Mouse (Mus musculus): ENCODE measurements around the gene Gna11. TPM values are rescaled to one million over a fixed set of nuclear protein-coding genes. Genes with fewer than 3 reads are reported as not detected.

Gene Gna11
- polyA plus RNA-seq, 1 experiment from 2014 or later: 82.9 TPM

DNA sequence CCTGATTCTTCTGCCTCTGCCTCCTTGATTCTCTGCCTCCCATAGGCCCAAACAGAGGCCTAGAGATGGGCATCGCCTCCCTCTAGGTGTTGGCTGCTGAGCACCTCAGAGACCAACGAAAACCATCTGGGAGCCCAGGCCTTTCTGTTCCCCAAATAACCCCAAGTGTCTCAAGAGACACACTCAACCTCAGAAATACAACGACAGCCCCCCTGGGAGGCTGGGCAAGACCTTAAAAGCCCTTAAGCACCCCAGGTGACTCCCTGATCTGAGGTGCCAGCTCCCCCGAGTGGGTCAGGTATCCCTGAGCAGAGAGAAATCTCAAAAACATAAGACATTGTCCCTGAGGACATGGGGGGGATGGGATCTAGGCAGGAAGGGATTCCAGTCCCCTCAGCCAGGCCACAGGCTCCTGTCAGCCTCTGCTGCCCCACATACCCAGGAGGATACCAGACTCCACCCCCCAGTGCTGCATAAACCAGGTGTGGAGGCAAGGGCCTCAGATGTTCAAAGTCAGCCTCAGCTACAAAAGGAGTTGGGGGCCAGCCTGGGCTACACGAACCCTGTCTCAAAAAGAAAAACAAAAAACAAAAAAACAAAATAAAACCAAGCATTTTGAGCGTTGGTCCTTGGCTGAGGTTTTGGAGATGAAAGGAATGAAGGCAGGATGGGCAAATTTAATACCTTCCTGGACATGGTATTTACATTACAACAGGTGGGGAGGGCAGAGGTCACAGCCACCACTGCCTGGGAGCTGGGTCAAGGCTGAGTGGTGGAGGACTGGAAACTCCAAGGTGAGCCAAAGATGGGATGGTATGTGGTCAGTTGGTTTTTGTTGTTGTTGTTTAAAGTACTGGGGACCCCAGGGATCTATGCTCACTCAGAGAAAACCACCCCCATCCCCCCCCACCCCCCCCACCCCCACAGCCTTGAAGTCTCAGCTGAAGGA, 9.1 kb upstream of the Gna11 start:
- no peak for ATAC-seq (ENCODE audit: insufficient number of reproducible peaks, insufficient read depth, low FRiP score, low TSS enrichment, low read depth)
- Histone ChIP-seq H3K4me2 (no peak overlapping the region), H3K27me3 (no peaks in the 10 kb centered on the region), H3K36me3 (no peaks in the 10 kb centered on the region), H3K9ac (replicated peaks) (no peak overlapping the region), H3K27ac (no peak overlapping the region), H3K9me3 (peaks cover 6% of the 10 kb centered on the region; the same call in 1 of the 2 replicates), H3K4me3 (replicated peaks) (no peak overlapping the region), H3K4me1 (replicated peaks) (peaks cover 12% of the 10 kb centered on the region)
- 76% methylated on average over 6 of the region's 6 CpGs for WGBS

DNA sequence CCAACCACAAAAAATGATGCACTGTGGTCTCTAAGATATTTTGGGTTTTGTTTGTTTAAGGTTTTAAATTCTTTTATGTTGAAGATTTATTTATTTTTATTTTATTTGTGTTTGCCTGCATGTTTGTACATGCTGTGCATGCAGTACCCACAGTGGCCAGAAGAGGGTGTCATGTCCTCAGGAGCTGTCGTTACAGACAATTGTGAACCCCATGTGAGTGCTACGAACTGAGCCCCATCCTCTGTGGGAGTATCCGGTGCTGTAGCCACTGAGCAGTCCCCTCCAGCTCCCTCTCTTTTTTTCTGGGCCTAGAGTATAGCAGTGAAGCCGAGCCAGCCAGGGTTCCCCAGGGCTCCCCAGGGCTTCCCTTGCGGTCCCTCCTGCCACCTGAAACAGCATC, 8.2 kb upstream of the Gna11 start:
- no peaks in the 10 kb centered on the region for H3K36me3 ChIP-seq
- peaks cover 6% of the 10 kb centered on the region; the same call in 1 of the 2 replicates for H3K9me3 ChIP-seq
- ATAC-seq (ENCODE audit: insufficient number of reproducible peaks, insufficient read depth, low FRiP score, low TSS enrichment, low read depth): no peak
- WGBS: 89% methylated on average over 5 of the region's 5 CpGs
- no peak overlapping the region for H3K9ac ChIP-seq (replicated peaks)
- H3K4me2 ChIP-seq: no peak overlapping the region
- peaks cover 7% of the 10 kb centered on the region for H3K4me1 ChIP-seq (replicated peaks)
- H3K27ac ChIP-seq: no peak overlapping the region
- H3K4me3 ChIP-seq (replicated peaks): no peak overlapping the region
- no peaks in the 10 kb centered on the region for H3K27me3 ChIP-seq

DNA sequence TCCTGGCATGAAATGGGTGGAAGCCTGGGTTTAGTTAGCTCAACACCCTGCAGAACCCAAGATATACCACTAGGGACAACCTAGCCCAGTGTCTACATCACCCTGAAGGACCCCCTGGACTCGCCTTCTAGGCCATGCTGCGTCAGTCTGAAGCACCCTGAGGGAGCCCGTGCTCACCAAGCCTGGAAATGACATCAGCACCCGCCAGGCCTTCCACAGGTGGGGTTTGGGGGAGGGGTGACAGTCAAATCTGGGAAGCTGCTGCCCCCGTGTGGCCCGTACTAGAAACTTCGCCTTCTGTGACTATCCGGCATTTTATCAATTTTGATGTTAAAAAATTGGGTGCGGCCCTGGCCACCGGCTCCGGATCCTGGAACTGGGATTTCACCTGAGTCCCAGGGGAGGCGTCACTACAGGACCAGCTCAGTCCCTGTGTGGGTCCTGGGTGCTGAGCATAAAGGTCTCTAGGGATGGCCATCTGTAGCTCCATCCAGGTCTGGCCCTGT, 6.7 kb upstream of the Gna11 start:
- Histone ChIP-seq H3K4me1 (replicated peaks) (peaks cover 7% of the 10 kb centered on the region), H3K4me3 (replicated peaks) (no peak overlapping the region), H3K9me3 (peaks cover 6% of the 10 kb centered on the region; the same call in 1 of the 2 replicates), H3K4me2 (peak overlapping the region; percentile 8; the same call in 1 of the 2 replicates), H3K36me3 (no peaks in the 10 kb centered on the region), H3K9ac (replicated peaks) (no peak overlapping the region), H3K27ac (0 out of 2 replicates have a peak overlapping the region, but pooled peaks have one; percentile 41), H3K27me3 (no peaks in the 10 kb centered on the region)
- peak; percentile 80 for ATAC-seq (ENCODE audit: insufficient number of reproducible peaks, insufficient read depth, low FRiP score, low TSS enrichment, low read depth)
- 5% methylated on average over 12 of the region's 12 CpGs for WGBS

DNA sequence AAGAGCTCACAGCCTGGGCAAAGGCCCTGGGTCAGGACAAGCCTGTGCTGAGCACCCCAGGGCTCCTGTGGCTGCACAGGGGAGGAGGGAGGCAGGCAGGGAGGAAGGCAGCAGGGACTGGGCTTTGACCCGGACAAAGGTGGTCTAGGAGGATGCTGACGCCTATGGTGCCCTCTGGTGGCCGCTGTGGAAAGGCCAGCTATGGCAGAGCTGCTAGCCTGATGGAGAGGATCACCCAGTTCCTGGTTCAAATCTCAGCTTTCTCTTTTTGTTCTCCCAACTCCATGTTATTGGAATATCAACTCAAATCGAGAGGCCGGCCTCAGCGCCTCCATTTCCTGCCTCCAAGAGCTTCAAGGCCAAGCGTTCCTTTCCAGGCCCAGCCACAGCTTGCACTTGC, 5.3 kb upstream of the Gna11 start:
- Histone ChIP-seq H3K9me3 (0 out of 2 replicates have a peak, but pooled peaks cover 3% of the 10 kb centered on the region), H3K27me3 (no peaks in the 10 kb centered on the region), H3K4me3 (replicated peaks) (no peak overlapping the region), H3K4me2 (no peak overlapping the region), H3K36me3 (no peaks in the 10 kb centered on the region), H3K4me1 (replicated peaks) (peaks cover 11% of the 10 kb centered on the region), H3K9ac (replicated peaks) (no peak overlapping the region; the same call in 1 of the 2 replicates), H3K27ac (no peak overlapping the region)
- WGBS: 11% methylated on average over 7 of the region's 7 CpGs
- ATAC-seq (ENCODE audit: insufficient number of reproducible peaks, insufficient read depth, low FRiP score, low TSS enrichment, low read depth): no peak

DNA sequence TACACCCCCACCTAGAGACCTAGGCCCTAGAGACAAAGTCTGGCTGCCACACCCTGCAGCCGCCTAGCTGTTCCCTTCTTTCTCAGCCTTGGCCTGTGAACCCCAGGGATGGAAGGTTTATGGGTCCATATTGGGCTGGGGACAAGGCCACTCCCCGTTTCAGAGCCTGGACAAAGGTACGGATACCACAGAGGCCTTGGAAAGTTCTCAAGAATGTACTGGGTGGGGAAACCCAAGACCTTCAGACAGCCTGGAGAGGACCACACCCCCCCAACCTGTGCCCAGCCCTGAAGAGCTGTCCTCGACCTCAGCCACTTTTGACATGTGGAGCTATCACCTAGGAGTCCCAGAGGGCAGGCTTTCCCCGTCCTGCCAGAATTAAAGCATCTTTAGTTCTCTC, 4.0 kb upstream of the Gna11 start:
- Histone ChIP-seq H3K27me3 (no peaks in the 10 kb centered on the region), H3K4me3 (replicated peaks) (no peak overlapping the region), H3K9me3 (0 out of 2 replicates have a peak, but pooled peaks cover 3% of the 10 kb centered on the region), H3K9ac (replicated peaks) (no peak overlapping the region), H3K4me2 (no peak overlapping the region), H3K36me3 (no peaks in the 10 kb centered on the region), H3K27ac (no peak overlapping the region), H3K4me1 (replicated peaks) (peaks cover 14% of the 10 kb centered on the region)
- ATAC-seq (ENCODE audit: insufficient number of reproducible peaks, insufficient read depth, low FRiP score, low TSS enrichment, low read depth): no peak
- 63% methylated on average over 5 of the region's 5 CpGs for WGBS

DNA sequence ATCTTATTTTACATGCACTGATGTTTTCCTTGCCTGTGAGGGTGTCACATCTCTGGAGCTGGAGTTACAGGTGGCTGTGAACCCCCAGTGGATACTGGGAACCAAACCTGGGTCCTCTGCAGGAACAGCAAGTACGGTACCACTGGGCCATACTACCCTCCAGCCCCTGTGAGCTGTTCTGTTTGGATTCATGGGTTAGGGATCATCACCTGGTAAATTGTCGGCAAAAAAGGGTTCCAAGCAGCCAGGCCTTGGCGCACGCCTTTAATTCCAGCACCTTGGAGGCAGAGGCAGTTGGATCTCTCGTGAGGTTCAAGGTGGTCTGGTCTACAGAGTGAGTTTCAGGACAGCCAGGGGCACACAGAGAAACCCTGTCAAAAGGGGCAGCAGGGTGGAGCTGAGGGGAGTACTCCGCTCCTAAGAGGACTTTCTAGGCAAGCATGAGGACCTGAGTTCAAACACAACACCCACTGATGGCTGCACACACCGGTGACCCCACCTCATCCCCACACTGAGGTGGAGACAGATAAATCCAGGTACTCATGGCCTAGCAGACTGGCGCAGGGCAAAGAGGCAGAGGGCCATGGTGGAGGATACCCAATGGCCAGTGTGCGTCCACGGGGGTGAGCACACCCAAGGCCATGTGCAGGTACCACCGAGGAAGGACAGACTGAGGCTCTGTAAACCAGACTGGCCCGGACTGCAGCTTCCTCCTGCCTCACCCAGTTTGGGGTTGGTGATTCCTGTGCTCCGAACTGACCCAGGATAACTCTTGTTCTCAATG, 2.0 kb upstream of the Gna11 start:
- WGBS: 93% methylated on average over 13 of the region's 13 CpGs

DNA sequence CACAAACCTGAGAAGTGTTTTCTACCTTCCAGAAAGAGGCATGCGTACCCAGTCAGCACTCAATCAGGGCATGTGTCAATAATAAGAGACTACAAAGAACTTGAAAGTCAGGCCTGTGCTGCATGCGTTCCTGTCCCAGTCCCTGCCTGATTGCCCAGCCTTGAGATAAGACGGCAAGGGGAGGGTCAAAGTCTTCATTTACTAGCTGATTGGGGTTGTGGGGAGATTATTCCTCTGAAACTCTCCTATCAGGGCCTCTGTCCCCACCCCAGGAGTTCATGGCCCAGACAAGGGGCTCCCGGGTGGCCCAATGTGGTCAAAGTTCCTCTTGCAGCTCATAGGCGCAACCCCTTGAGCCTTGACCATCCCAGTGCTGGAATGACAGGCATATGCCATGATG, 1.3 kb upstream of the Gna11 start:
- Histone ChIP-seq H3K27ac (no peak overlapping the region), H3K4me2 (no peak overlapping the region), H3K4me3 (replicated peaks) (no peak overlapping the region), H3K4me1 (replicated peaks) (peaks cover 32% of the 10 kb centered on the region), H3K9ac (replicated peaks) (peak overlapping the region; percentile 28; the same call in 1 of the 2 replicates), H3K9me3 (no peaks in the 10 kb centered on the region), H3K27me3 (no peaks in the 10 kb centered on the region), H3K36me3 (peaks cover 12% of the 10 kb centered on the region; the same call in 1 of the 2 replicates)
- 77% methylated on average over 5 of the region's 5 CpGs for WGBS
- no peak for ATAC-seq (ENCODE audit: insufficient number of reproducible peaks, insufficient read depth, low FRiP score, low TSS enrichment, low read depth)

More for the DNA sequence above, 2.0 kb upstream of the Gna11 start:
- Histone ChIP-seq H3K9me3 (no peaks in the 10 kb centered on the region), H3K4me2 (no peak overlapping the region), H3K4me1 (replicated peaks) (peaks cover 33% of the 10 kb centered on the region), H3K36me3 (0 out of 2 replicates have a peak, but pooled peaks cover 7% of the 10 kb centered on the region), H3K27ac (no peak overlapping the region), H3K27me3 (no peaks in the 10 kb centered on the region), H3K9ac (replicated peaks) (peak overlapping the region; percentile 28; the same call in 1 of the 2 replicates), H3K4me3 (replicated peaks) (no peak overlapping the region)
- ATAC-seq (ENCODE audit: insufficient number of reproducible peaks, insufficient read depth, low FRiP score, low TSS enrichment, low read depth): no peak

DNA sequence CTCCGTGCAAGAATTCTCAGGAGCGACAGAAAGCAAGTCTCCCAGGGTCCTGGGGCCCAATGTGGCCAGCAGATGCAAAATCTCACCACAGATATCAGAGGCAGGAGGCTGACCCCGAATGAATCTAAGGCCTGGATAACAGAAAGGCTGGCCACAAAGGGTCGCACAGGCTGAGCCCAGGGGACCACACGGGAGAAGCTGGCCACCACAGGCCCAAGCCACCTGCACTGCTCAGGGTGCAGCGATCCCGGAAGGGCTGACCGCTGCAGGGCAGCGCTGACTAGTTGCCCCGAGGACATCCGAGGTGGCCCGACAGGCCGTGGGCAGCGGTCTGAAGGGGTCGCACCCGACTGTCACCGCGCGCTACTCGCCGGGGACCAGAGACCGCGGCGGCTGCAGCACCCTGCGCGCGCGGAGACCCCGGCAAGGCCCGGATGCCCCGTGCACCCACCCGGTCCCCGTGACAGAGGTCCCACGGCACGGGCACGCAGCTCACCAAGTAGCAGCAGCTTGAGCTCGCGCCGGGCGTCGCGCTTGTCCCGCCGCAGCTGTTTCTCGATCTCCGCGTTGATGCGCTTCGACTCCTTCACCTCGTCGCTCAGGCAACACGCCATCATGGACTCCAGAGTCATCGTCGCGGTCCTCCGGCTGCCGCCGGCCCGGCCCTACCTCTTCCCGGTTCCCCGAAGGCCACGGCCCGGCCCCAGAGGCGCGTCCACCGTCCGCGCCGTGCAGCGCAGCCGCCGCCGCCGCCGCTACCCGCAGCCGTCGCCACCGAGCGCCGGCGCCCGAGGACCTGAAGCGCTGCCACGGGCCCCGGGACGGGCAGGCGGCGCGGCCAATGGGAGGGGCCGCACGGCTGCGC, 462 bp downstream of the Gna11 start:
- peak; percentile 10 for ATAC-seq (ENCODE audit: insufficient number of reproducible peaks, insufficient read depth, low FRiP score, low TSS enrichment, low read depth)
- Histone ChIP-seq H3K27me3 (no peaks in the 10 kb centered on the region), H3K4me1 (replicated peaks) (peaks cover 31% of the 10 kb centered on the region), H3K4me3 (replicated peaks) (peak overlapping the region; percentile 97), H3K36me3 (peaks cover 21% of the 10 kb centered on the region), H3K9ac (replicated peaks) (peak overlapping the region; percentile 93), H3K4me2 (peak overlapping the region; percentile 93), H3K9me3 (no peaks in the 10 kb centered on the region), H3K27ac (peak overlapping the region; percentile 78)
- 1% methylated on average over 85 of the region's 93 CpGs for WGBS

DNA sequence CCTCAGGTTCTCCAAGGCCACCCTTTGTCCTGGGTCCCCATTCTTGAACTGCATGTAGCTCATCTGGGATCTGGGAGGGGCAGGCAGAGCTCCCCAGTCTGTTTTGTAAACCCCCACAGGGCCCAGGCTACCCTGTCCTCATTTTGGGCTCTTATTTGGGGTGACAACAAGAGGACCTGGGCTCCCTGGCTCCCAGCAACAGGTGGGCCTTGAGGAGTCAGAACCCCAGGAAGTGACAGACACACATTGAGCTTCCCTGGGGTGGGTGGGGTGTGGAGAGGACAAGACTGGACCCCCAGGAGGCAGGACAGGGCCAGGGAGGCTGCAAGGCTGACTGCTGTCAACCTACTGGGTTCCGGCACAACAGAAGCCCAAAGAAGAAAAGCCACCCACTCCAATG, 1.4 kb downstream of the Gna11 start:
- Histone ChIP-seq H3K9me3 (no peaks in the 10 kb centered on the region), H3K4me2 (peak overlapping the region; percentile 93), H3K36me3 (peaks cover 28% of the 10 kb centered on the region), H3K27me3 (no peaks in the 10 kb centered on the region), H3K4me1 (replicated peaks) (peaks cover 31% of the 10 kb centered on the region), H3K9ac (replicated peaks) (peak overlapping the region; percentile 93), H3K27ac (no peak overlapping the region), H3K4me3 (replicated peaks) (peak overlapping the region; percentile 97)
- WGBS: 81% methylated on average over 1 of the region's 1 CpGs
- no peak for ATAC-seq (ENCODE audit: insufficient number of reproducible peaks, insufficient read depth, low FRiP score, low TSS enrichment, low read depth)

DNA sequence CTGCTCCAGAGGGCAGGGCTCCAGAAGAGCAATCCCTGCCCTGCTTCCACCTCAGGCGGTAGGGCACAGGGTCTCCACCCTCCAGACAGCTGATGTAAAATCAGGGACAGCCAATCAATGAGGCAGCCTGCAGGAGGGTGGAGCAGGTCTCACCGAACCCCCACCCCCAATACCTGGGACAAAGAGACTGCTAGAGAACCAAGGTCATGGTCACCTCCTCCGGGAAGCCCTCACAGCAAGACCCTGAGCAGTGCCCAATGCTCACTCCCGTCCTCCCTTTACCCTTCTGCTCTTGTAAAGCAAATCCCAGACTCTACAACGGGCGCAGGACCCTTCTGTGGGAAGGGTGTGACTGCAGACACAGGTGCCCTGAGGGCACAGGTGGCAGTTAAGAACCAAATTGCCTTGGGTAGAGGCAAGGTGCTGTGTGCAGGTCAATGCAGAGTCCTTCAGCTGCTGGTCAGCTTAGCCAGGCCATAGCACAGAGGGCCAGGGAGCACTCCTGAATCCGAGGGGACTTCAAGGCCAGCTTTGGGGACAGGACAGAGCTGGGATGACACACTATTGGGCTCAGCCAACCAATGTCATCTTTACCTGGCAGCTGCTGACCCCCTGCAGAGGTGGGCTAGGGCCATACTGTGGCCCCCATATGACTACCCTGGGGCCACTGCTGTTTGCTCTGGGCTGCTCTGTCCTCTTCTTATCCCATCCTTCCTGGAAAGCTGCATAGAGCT, 2.1 kb downstream of the Gna11 start:
- no peak for ATAC-seq (ENCODE audit: insufficient number of reproducible peaks, insufficient read depth, low FRiP score, low TSS enrichment, low read depth)
- no peak overlapping the region for H3K27ac ChIP-seq

More for the DNA sequence above, 2.1 kb downstream of the Gna11 start:
- H3K9me3 ChIP-seq: no peaks in the 10 kb centered on the region
- peaks cover 34% of the 10 kb centered on the region for H3K36me3 ChIP-seq
- peaks cover 31% of the 10 kb centered on the region for H3K4me1 ChIP-seq (replicated peaks)
- 65% methylated on average over 7 of the region's 7 CpGs for WGBS
- peak overlapping the region; percentile 93 for H3K9ac ChIP-seq (replicated peaks)
- H3K27me3 ChIP-seq: no peaks in the 10 kb centered on the region
- H3K4me2 ChIP-seq: peak overlapping the region; percentile 93
- H3K4me3 ChIP-seq (replicated peaks): peak overlapping the region; percentile 97
